Mouse (Mus musculus): ENCODE data around the gene Lgmn.
A peak's percentile ranks its signal among the peaks of the same experiment; 100 is the strongest.

- TF ChIP-seq CTCF (IDR thresholded peaks at IDR 0.05; ENCODE audit: extremely low read depth, insufficient read depth, low read length) (no peak), POLR2A (IDR thresholded peaks at IDR 0.05; ENCODE audit: extremely low read depth, insufficient read depth, low read length) (peak; percentile 25; the same call in 1 of the 2 replicates)
Measured at GRCm38 (mm10) chr12:102468894-102469764, 29.5 kb upstream of the Lgmn start, which contains the start of gene Golga5.

All from cortical plate, adult 2 months (tissue).